In the genomic region with DNA sequence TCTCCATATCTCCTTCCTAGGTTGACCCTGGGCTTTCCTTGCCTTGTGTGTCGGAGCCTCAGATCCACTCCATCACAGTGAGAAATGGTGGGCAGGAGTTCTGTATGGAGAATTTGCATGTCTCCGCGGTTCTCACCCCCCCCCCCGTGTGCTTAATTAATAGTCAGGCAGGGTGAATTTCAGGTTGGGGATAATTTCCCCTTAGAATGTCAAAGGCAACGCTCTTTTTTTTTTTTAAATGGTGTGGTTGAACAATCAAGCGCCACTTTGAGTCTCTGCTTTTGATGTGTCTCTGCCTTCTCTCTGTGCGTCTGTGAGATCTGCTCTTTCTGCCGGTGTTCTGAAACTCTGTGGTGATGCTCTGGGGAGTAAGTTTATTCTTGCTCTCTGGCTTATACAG, we compare ENCODE assay signal across 15 mouse cellular contexts.
"Had no signal": no experiment of that assay in that cellular context is flagged by ENCODE, and none has a peak within 500 bp of the region (broad histone marks: within the 10 kb centered on the region; RNA-seq: fewer than 3 reads in every experiment).

No protein-coding gene starts in this region.

- DNase-seq: gastrocnemius, postnatal 14 days; gastrocnemius, postnatal 36 days; heart, adult 11 months; heart, adult 2 months; heart, postnatal 14 days; heart, postnatal 36 days; kidney, adult 11 months; kidney, adult 2 months; kidney, adult 9 months; kidney, postnatal 14 days; kidney, postnatal 4 days; liver; liver, embryonic 13.5 days had no signal

- ATAC-seq: hindbrain, postnatal 0 days; intestine, embryonic 16.5 days had no signal
